Mouse (Mus musculus) right cerebral cortex, postnatal 36 days (tissue): ENCODE measurements around the gene Klc1.
"Not testable (repeated sequence)": the region's sequence is repeated elsewhere in the genome, so short reads cannot be mapped to it uniquely, and the experiment has no call there.

Experiments used
- DNase-seq, 2 experiments: peaks; one replicate each; pipeline ENCODE4 v3.0.0; 2022; ENCODE audit warnings: low spot score in 2 of 2, mixed read lengths in 1 of 2

Gene Klc1

GRCm38 (mm10) chr12:111758381-111759175 lies at the start of gene Klc1:
Gene Klc1 (plus strand): TSS chr12:111758849.
- peak; percentile 64 to 74 for DNase-seq

GRCm38 (mm10) chr12:111710091-111710490 lies 48.6 kb upstream of the Klc1 start:
- DNase-seq = no peak

DNA sequence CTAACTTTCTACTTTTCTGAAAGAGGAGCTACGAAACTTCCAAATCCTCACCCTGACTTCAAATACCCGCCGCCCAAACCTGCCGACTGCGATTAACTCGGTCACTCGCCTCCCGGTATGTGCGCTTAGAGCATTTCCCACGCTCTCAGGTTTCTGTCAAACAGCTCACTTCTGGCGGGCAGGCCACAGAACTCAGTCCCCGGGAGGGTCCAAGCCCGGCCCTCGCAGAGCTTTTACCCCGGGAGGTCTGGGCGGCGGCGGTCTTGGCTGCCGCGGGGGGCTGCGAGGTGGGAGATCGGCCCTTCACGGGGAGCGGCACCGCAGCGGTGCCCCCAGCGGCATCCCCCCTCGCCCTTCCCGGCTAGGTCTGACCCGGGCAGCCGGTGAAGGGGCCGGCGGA lies 46.2 kb upstream of the Klc1 start:
- DNase-seq = no peak

DNA sequence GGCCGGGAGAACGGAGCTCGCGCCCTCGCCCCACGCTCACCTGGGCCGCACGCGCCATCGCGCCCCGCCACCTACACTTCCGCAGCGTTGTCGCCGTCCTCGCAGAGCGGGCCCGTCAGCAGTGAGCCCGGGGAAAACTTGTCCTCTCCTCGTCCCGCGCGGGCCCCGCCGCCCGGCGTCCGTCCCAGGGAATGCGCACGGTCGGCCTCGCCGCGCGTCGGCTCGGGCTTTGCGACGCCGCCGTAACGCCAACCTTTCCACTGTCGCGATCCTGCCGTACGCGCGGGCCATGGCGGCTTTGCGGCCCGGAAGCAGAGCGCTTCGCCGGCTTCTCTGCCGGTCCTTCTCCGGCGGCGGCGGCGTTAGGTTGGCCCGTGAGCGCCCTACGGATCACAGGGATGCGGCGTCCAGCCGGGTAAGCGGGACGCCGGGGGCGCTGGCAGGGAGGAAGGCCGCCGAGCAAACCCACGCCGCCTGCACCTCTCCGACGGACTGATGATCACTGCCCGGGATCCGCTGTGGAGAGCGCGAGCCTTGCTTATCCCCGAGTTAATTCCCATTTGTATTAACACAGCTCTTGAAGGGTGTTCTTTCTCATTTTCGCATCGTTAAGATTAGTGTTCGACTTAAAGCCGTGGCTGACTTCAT lies 45.5 kb upstream of the Klc1 start, which contains the start of the genes Bag5 and Apopt1:
Gene Bag5 (minus strand): TSS at position 254 of the 648 bp plus-strand sequence.
Gene Apopt1 (plus strand): TSS at position 258 of the 648 bp plus-strand sequence.
- peak; percentile 85 to 88 for DNase-seq

GRCm38 (mm10) chr12:111713880-111714279 lies 44.8 kb upstream of the Klc1 start:
- DNase-seq = not testable (repeated sequence)

- DNase-seq = no peak
Observed at GRCm38 (mm10) chr12:111716505-111716904, 42.1 kb upstream of the Klc1 start.

DNA sequence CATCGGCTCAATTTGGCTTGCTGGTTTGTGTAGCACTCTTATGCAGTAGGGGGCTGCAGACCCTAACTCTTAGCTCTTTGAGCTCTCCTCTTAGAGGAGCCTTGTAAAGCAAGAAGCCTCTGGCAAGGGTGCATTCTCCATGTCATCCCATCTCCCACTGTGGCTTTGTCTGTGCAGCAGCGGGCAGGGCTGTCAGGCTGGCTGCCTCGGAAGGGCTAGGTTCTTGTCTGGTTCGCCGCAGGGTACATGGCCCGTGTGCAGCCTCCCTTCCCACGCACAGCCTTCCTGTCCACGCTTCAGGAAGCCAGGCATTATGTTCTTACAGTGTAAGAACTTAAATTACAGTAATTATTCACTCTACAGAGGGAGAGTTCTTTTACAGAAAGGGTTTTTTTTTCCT lies 40.0 kb upstream of the Klc1 start:
- DNase-seq = no peak

- DNase-seq = no peak
Observed at GRCm38 (mm10) chr12:111720222-111720621, 38.4 kb upstream of the Klc1 start.

DNA sequence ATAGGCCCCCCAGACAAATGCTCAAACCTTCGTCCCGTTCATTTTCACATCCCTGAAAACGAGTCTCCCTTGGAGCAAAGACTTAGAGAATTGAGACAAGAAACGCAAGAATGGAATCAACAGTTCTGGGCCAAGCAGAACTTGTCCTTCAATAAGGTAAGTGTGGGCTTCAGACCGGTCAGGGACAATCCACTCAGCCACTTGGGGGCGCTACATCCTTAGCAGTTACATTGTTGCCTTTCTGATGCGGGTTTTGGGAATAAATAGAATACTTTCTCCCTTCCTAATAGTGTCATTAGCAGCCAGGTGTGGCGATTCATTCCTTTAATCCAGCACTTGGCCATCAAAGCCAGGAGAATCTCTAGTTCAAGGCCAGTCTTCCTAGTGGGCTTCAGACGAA lies 36.0 kb upstream of the Klc1 start:
- no peak for DNase-seq

GRCm38 (mm10) chr12:111724638-111725337 lies 33.9 kb upstream of the Klc1 start:
- no peak for DNase-seq

GRCm38 (mm10) chr12:111725338-111726121 lies 33.1 kb upstream of the Klc1 start:
- peak in 1 of 2 experiments; percentile 64 for DNase-seq

- DNase-seq = peak; percentile 47 to 59
Observed at GRCm38 (mm10) chr12:111726122-111726463, 32.6 kb upstream of the Klc1 start.

- DNase-seq = no peak
Observed at GRCm38 (mm10) chr12:111727956-111728355, 30.7 kb upstream of the Klc1 start.

DNA sequence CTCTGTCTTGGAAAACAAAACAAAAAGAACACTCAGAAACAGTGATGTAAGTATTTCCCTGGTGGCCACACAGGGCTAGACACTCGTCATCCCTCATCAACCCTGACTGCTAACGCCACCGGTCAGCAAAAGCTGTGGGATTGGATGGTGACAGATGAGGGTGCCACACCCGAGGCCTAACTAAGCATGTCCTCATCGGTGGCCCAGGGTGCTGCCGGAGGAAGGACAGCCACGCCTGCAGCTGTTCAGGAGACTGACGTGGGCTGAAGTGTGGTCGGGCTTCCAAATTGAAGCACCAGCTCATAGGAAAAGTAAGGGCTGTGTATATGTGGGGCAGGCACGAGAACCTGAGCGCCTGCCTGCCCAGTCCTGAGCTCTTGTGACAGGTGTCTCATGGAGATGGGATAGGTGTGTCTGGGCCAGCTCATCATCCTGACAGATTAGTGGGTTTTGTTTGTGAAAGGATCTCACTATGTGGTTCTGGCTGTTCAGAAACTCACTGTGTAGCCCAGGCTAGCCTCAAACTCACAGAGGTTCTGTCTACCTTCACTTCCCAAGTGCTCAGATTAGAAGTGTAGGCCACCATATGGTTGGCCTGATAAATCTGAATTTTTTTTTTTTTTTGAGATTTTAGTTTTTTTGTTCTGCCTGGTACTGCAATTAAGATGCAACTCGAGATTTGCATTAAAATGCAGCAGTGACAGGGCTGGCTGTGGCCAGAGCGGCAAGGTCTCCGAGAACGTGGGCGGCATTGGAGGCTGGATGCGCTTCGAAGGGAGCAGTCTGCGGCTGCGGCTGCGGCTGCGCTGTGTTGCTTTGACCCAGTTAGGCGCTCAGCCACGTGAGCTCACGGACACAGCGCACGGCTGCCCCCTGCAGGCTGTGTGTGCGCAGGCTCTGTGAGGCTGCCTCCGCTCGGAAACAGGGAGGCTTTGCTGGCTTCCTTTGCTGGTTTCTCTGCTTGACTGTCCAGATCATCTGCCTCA lies 26.5 kb upstream of the Klc1 start:
- DNase-seq = peak; percentile 83 to 84

- no peak for DNase-seq
Observed at GRCm38 (mm10) chr12:111732921-111733320, 25.7 kb upstream of the Klc1 start.

- no peak for DNase-seq
Observed at GRCm38 (mm10) chr12:111734912-111735311, 23.7 kb upstream of the Klc1 start.

GRCm38 (mm10) chr12:111736676-111737075 lies 22.0 kb upstream of the Klc1 start:
- not testable (repeated sequence) for DNase-seq

- no peak for DNase-seq
Observed at GRCm38 (mm10) chr12:111737370-111737769, 21.3 kb upstream of the Klc1 start.

DNA sequence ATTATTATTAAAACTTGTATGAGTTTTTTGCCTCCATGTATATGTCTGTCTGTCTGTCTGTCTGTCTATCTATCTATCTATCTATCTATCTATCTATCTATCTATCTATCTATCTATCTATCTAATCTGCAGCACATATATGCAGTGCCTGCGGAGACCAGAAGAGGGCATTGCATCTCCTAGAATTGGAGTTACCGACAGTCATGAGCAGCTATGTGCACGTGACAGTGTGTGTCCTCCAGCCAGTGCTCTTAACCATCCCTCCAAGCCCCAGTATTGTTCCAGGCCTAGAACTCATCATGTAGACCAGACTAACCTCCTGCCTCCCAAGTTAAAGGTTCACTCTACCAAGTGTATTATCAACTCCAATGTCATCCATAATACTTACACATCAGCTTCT lies 19.9 kb upstream of the Klc1 start:
- peak in 1 of 2 experiments; percentile 60 for DNase-seq

GRCm38 (mm10) chr12:111741338-111741737 lies 17.3 kb upstream of the Klc1 start:
- DNase-seq = no peak
